35 mouse cellular contexts compared by ENCODE assay signal in genomic region chr14:32800048-32800447, GRCm38 (mm10). TPM values are rescaled to one million over a fixed set of nuclear protein-coding genes. Genes with fewer than 3 reads are reported as not detected.
"Had no signal": no experiment of that assay in that cellular context is flagged by ENCODE, and none has a peak within 500 bp of the region (broad histone marks: within the 10 kb centered on the region; RNA-seq: fewer than 3 reads in every experiment).

No protein-coding gene starts in this region.

- ATAC-seq: hindbrain, embryonic 16.5 days; inflammation-experienced regulatory T-cells, adult 6 months; intestine, embryonic 15.5 days; intestine, postnatal 0 days had no signal

- H3K9me3 ChIP-seq: heart, embryonic 12.5 days; hindbrain, embryonic 10.5 days; hindbrain, embryonic 12.5 days; intestine, embryonic 15.5 days; limb, embryonic 10.5 days; limb, embryonic 12.5 days had no signal

- H3K4me3 ChIP-seq: gastrocnemius, adult 2 months; heart, adult 2 months; heart, embryonic 12.5 days; hindbrain, embryonic 10.5 days; hindbrain, embryonic 12.5 days; intestine, embryonic 15.5 days; layer of hippocampus, adult 2 months; left cerebral cortex, adult 2 months; limb, embryonic 10.5 days; limb, embryonic 12.5 days had no signal

- H3K9ac ChIP-seq: heart, embryonic 12.5 days; hindbrain, embryonic 12.5 days; hindbrain, embryonic 14.5 days; intestine, embryonic 15.5 days; limb, embryonic 12.5 days had no signal

- DNase-seq: gastrocnemius, adult 2 months; gastrocnemius, postnatal 10 days; gastrocnemius, postnatal 25 days; heart, adult 2 months; heart, postnatal 10 days; heart, postnatal 4 days; kidney, adult 18-20 months; kidney, adult 8-10 months; kidney, postnatal 10 days; kidney, postnatal 25 days; kidney, postnatal 4 days; liver had no signal

- H3K27ac ChIP-seq: gastrocnemius, adult 2 months; heart, adult 2 months; hindbrain, embryonic 10.5 days; hindbrain, embryonic 12.5 days; hindbrain, embryonic 14.5 days; intestine, embryonic 15.5 days; layer of hippocampus, adult 2 months; left cerebral cortex, adult 2 months; limb, embryonic 10.5 days; limb, embryonic 12.5 days had no signal

- H3K4me2 ChIP-seq: heart, embryonic 12.5 days; hindbrain, embryonic 12.5 days; hindbrain, embryonic 14.5 days; intestine, embryonic 15.5 days; limb, embryonic 12.5 days; liver, embryonic 11.5 days had no signal

- H3K27me3 ChIP-seq: hindbrain, embryonic 12.5 days; intestine, embryonic 15.5 days; limb, embryonic 12.5 days had no signal

- H3K4me1 ChIP-seq: limb, embryonic 12.5 days had no signal

- H3K36me3 ChIP-seq: heart, embryonic 12.5 days; hindbrain, embryonic 10.5 days; hindbrain, embryonic 12.5 days; intestine, embryonic 15.5 days; limb, embryonic 10.5 days; limb, embryonic 12.5 days had no signal

RNA-seq across cellular contexts. Expression of gene Tmem273, which starts 14.3 kb away (rescaled TPM):
- total RNA-seq: gastrocnemius, postnatal 25 days had no signal

RNA-seq across cellular contexts. Expression of gene Fam170b, which starts 33.7 kb away (rescaled TPM):
- total RNA-seq: gastrocnemius, adult 2 months; gastrocnemius, postnatal 10 days; gastrocnemius, postnatal 25 days; gastrocnemius, postnatal 4 days; granulocyte monocyte progenitor cell, adult 5-6 weeks; heart, adult 2 months; heart, postnatal 10 days; heart, postnatal 25 days; layer of hippocampus, adult 2 months; layer of hippocampus, postnatal 10 days; layer of hippocampus, postnatal 25 days; left cerebral cortex, adult 2 months; left cerebral cortex, postnatal 14 days; left cerebral cortex, postnatal 36 days had no signal
- polyA plus RNA-seq: frontal cortex, adult 2 months; heart, embryonic 16.5 days; hindbrain, embryonic 10.5 days; hindbrain, embryonic 12.5 days; hindbrain, embryonic 14.5 days; hindbrain, embryonic 16.5 days; inflammation-experienced regulatory T-cells, adult 6 months; intestine, postnatal 0 days; limb, embryonic 12.5 days; limb, embryonic 14.5 days; liver, embryonic 11.5 days had no signal

RNA-seq across cellular contexts. Expression of gene Vstm4, which starts 56.5 kb away (rescaled TPM):
- total RNA-seq: granulocyte monocyte progenitor cell, adult 5-6 weeks had no signal
- polyA plus RNA-seq: inflammation-experienced regulatory T-cells, adult 6 months had no signal
